Mouse (Mus musculus): ENCODE measurements around the gene Zfp819. TPM values are rescaled to one million over a fixed set of nuclear protein-coding genes. Genes with fewer than 3 reads are reported as not detected.
"Not testable (repeated sequence)": the region's sequence is repeated elsewhere in the genome, so short reads cannot be mapped to it uniquely, and the experiment has no call there.

Gene Zfp819
- polyA plus RNA-seq, 1 experiment from 2014 or later, result 0.54 TPM

DNA sequence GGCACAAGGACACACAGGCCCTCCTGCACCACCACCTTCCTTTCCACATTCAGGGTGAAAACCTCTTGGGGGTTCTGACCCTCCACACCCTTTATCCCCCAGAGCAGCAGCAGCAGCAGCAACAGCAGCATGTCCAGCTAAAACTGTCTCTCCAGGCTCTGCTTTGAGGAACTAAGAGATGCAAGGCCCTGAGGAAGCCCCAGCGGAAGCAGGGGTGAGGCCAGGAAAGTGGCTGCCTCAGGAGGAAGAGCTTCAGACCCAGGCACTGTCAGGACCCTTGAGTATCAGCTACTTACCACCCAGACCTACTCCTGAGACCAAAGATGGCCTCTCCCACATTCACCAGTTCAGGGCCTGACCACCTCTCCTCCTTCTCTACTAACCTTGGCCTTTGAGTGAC is 53.0 kb downstream of the Zfp819 start, which contains the start of gene Siglece:
TSS of gene Siglece (minus strand) at position 160 of the 400 bp plus-strand sequence.
- Histone ChIP-seq H3K27me3 (ENCODE audit: control insufficient read depth, insufficient read depth, low read length) (no peaks in the 10 kb centered on the region), H3K4me1 (ENCODE audit: control insufficient read depth, insufficient read depth, low read length) (no peaks in the 10 kb centered on the region), H3K9ac (replicated peaks; ENCODE audit: low read length) (no peak within 1 kb of the TSS), H3K27ac (replicated peaks; ENCODE audit: low read depth, low read length) (no peak within 1 kb of the TSS), H3K9me3 (ENCODE audit: control insufficient read depth, low read length) (no peaks in the 10 kb centered on the region), H3K4me2 (ENCODE audit: low read length) (no peak within 1 kb of the TSS), H3K4me3 (replicated peaks; ENCODE audit: low read depth, low read length) (no peak within 1 kb of the TSS), H3K36me3 (ENCODE audit: control insufficient read depth, insufficient read depth, low read length) (no peaks in the 10 kb centered on the region)
- ATAC-seq (ENCODE audit: low FRiP score, low TSS enrichment), result no peak
- no peak for DNase-seq
- 56% methylated on average over 1 of the region's 1 CpGs for WGBS

DNA sequence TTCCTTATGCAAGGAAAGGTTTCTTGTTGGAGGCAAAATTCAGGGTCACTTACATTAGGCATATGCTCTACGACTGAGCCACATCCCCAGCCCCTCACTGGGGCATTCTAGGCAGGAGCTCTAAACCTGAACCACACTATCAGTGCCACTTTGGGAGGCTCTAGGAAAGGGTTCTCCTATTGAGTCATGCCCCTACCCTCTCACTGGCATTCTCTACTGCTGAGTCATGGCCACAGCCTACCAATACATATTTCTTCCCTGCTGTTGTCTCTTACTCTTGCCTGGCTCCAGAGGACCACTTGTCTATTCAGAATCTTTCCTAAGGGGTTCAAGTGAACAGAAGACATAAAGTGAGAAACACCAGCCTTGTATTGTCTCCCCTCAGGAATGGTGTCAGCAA is 55.8 kb downstream of the Zfp819 start:
- WGBS, result 93% methylated on average over 1 of the region's 1 CpGs
- Histone ChIP-seq H3K4me2 (ENCODE audit: low read length) (no peak overlapping the region), H3K9ac (replicated peaks; ENCODE audit: low read length) (no peak overlapping the region), H3K9me3 (ENCODE audit: control insufficient read depth, low read length) (no peaks in the 10 kb centered on the region), H3K4me1 (ENCODE audit: control insufficient read depth, insufficient read depth, low read length) (no peaks in the 10 kb centered on the region), H3K27ac (replicated peaks; ENCODE audit: low read depth, low read length) (no peak overlapping the region), H3K27me3 (ENCODE audit: control insufficient read depth, insufficient read depth, low read length) (no peaks in the 10 kb centered on the region), H3K4me3 (replicated peaks; ENCODE audit: low read depth, low read length) (no peak overlapping the region), H3K36me3 (ENCODE audit: control insufficient read depth, insufficient read depth, low read length) (no peaks in the 10 kb centered on the region)
- ATAC-seq (ENCODE audit: low FRiP score, low TSS enrichment) (no peak), DNase-seq (no peak)

DNA sequence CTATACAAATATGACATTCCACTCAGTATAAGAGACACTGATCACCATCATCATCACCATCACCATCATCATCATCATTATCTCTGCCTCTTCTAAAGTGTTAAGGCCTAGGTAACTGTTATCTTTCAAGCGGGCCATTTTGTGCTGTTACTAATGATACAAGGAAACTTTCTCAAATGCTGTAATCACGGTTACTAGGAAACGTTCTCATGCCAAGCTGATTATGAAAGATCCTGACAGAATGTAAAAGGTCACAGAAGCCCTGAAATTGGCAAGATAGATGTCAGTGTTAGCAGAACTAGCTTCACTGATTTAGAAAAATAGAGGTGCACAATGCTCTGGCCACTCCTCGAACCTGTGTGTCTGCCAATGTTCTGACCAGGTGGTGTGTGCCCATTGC is 60.3 kb downstream of the Zfp819 start:
- not testable (repeated sequence) for H3K4me1 ChIP-seq (ENCODE audit: control insufficient read depth, insufficient read depth, low read length); H3K9ac ChIP-seq (replicated peaks; ENCODE audit: low read length); H3K36me3 ChIP-seq (ENCODE audit: control insufficient read depth, insufficient read depth, low read length); H3K4me2 ChIP-seq (ENCODE audit: low read length); ATAC-seq (ENCODE audit: low FRiP score, low TSS enrichment); H3K9me3 ChIP-seq (ENCODE audit: control insufficient read depth, low read length); H3K4me3 ChIP-seq (replicated peaks; ENCODE audit: low read depth, low read length); DNase-seq; H3K27me3 ChIP-seq (ENCODE audit: control insufficient read depth, insufficient read depth, low read length); H3K27ac ChIP-seq (replicated peaks; ENCODE audit: low read depth, low read length)
- 92% methylated on average over 4 of the region's 4 CpGs for WGBS

Other genes with a start within 250 kb of the Zfp819 start
- gene Siglecg, start 199.0 kb upstream of the Zfp819 start, polyA plus RNA-seq (2014; fragmentation: Nextera tagmentation; extraction: Ambion mirVana), result not detected in 2 replicates
- gene Lim2, start 179.5 kb upstream of the Zfp819 start, polyA plus RNA-seq (2014; fragmentation: Nextera tagmentation; extraction: Ambion mirVana), result not detected in 2 replicates
- gene Nkg7, start 170.1 kb upstream of the Zfp819 start, polyA plus RNA-seq (2014; fragmentation: Nextera tagmentation; extraction: Ambion mirVana), result not detected in 2 replicates
- gene Cldnd2, start 166.4 kb upstream of the Zfp819 start, polyA plus RNA-seq (2014; fragmentation: Nextera tagmentation; extraction: Ambion mirVana), result not detected in 2 replicates
- gene Etfb, start 163.1 kb upstream of the Zfp819 start, polyA plus RNA-seq (2014; fragmentation: Nextera tagmentation; extraction: Ambion mirVana), result 101 and 120 TPM in 2 replicates
- gene Gm45233, start 163.0 kb upstream of the Zfp819 start, polyA plus RNA-seq (2014; fragmentation: Nextera tagmentation; extraction: Ambion mirVana), result not detected in 2 replicates
- gene Vsig10l, start 144.0 kb upstream of the Zfp819 start, polyA plus RNA-seq (2014; fragmentation: Nextera tagmentation; extraction: Ambion mirVana), result 8.0 and 12.5 TPM in 2 replicates
- 8.8 and 12.1 TPM in 2 replicates for gene Iglon5, start 117.1 kb upstream of the Zfp819 start, polyA plus RNA-seq (2014; fragmentation: Nextera tagmentation; extraction: Ambion mirVana)
- not detected in 2 replicates for gene 4931406B18Rik, start 101.2 kb upstream of the Zfp819 start, polyA plus RNA-seq (2014; fragmentation: Nextera tagmentation; extraction: Ambion mirVana)
- gene Cd33, start 62.7 kb upstream of the Zfp819 start, polyA plus RNA-seq (2014; fragmentation: Nextera tagmentation; extraction: Ambion mirVana), result 0.38 and 0.65 TPM in 2 replicates
- 7.0 and 10.3 TPM in 2 replicates for gene Zfp658, start 44.9 kb upstream of the Zfp819 start, polyA plus RNA-seq (2014; fragmentation: Nextera tagmentation; extraction: Ambion mirVana)
- gene Zfp719, start 27.6 kb upstream of the Zfp819 start, polyA plus RNA-seq (2014; fragmentation: Nextera tagmentation; extraction: Ambion mirVana), result 14.5 and 19.4 TPM in 2 replicates
- 0.15 TPM in 1 of 2 replicates, not detected in the other for gene Ceacam18, start 27.5 kb downstream of the Zfp819 start, polyA plus RNA-seq (2014; fragmentation: Nextera tagmentation; extraction: Ambion mirVana)
- gene Siglece, start 53.0 kb downstream of the Zfp819 start, polyA plus RNA-seq (2014; fragmentation: Nextera tagmentation; extraction: Ambion mirVana), result 0.21 TPM in 1 of 2 replicates, not detected in the other
- 16.6 and 23.4 TPM in 2 replicates for gene Ctu1, start 64.8 kb downstream of the Zfp819 start, polyA plus RNA-seq (2014; fragmentation: Nextera tagmentation; extraction: Ambion mirVana)
- gene Klk14, start 83.2 kb downstream of the Zfp819 start, polyA plus RNA-seq (2014; fragmentation: Nextera tagmentation; extraction: Ambion mirVana), result not detected in 2 replicates
- not detected in 2 replicates for gene Klk13, start 105.4 kb downstream of the Zfp819 start, polyA plus RNA-seq (2014; fragmentation: Nextera tagmentation; extraction: Ambion mirVana)
- gene Klk12, start 161.7 kb downstream of the Zfp819 start, polyA plus RNA-seq (2014; fragmentation: Nextera tagmentation; extraction: Ambion mirVana), result not detected in 2 replicates
- gene Klk11, start 167.4 kb downstream of the Zfp819 start, polyA plus RNA-seq (2014; fragmentation: Nextera tagmentation; extraction: Ambion mirVana), result not detected in 2 replicates
- not detected in 2 replicates for gene Klk10, start 173.9 kb downstream of the Zfp819 start, polyA plus RNA-seq (2014; fragmentation: Nextera tagmentation; extraction: Ambion mirVana)
- gene Klk9, start 184.7 kb downstream of the Zfp819 start, polyA plus RNA-seq (2014; fragmentation: Nextera tagmentation; extraction: Ambion mirVana), result not detected in 2 replicates
- gene Klk8, start 190.4 kb downstream of the Zfp819 start, polyA plus RNA-seq (2014; fragmentation: Nextera tagmentation; extraction: Ambion mirVana), result 6.2 and 6.7 TPM in 2 replicates
- gene Klk7, start 204.1 kb downstream of the Zfp819 start, polyA plus RNA-seq (2014; fragmentation: Nextera tagmentation; extraction: Ambion mirVana), result not detected in 2 replicates
- gene Klk6, start 217.3 kb downstream of the Zfp819 start, polyA plus RNA-seq (2014; fragmentation: Nextera tagmentation; extraction: Ambion mirVana), result not detected in 2 replicates
- not detected in 2 replicates for gene Klk5, start 234.8 kb downstream of the Zfp819 start, polyA plus RNA-seq (2014; fragmentation: Nextera tagmentation; extraction: Ambion mirVana)

Data from midbrain, embryonic 14.5 days (tissue).